Mouse (Mus musculus) thymus, adult 2 months (tissue): Measurements from ENCODE around the gene Rab43. TPM values are rescaled to one million over a fixed set of nuclear protein-coding genes. Genes with fewer than 3 reads are reported as not detected.

Experiments
- DNase-seq: peaks from one replicate; pipeline ENCODE4 v3.0.0; 2021
- H3K27ac ChIP-seq: fragments of 200-500 bp; 2 replicates; pipeline ENCODE4 v1.5.1; 2012; ENCODE audit warnings: low read length, control low read depth; ENCODE audit not compliant: control insufficient read depth, insufficient read depth
- H3K27me3 ChIP-seq: fragments of 200-500 bp; 2 replicates; pipeline ENCODE4 v1.6.1; 2012; ENCODE audit warnings: mild to moderate bottlenecking, low read length, moderate library complexity, mixed read lengths; ENCODE audit not compliant: control insufficient read depth, insufficient read depth
- H3K36me3 ChIP-seq: fragments of 200-500 bp; 2 replicates; pipeline ENCODE4 v1.6.1; 2012; ENCODE audit warnings: mild to moderate bottlenecking, low read length, moderate library complexity; ENCODE audit not compliant: control insufficient read depth, insufficient read depth
- H3K4me1 ChIP-seq: fragments of 200-500 bp; replicated peaks from 2 replicates; pipeline ENCODE4 v1.6.1; 2012; ENCODE audit warnings: low read length; ENCODE audit not compliant: control insufficient read depth, insufficient read depth
- H3K4me3 ChIP-seq: fragments of 200-500 bp; 2 replicates; pipeline ENCODE4 v1.5.1; 2012; ENCODE audit warnings: mild to moderate bottlenecking, low read length, control low read depth, moderate library complexity; ENCODE audit not compliant: control insufficient read depth, insufficient read depth
- CTCF ChIP-seq: fragments of 200-500 bp; IDR thresholded peaks from 2 replicates; pipeline ENCODE4 v1.5.1; 2012; ENCODE audit warnings: mild to moderate bottlenecking, control low read depth, low read length, moderate library complexity, borderline replicate concordance; ENCODE audit not compliant: control insufficient read depth, poor library complexity, insufficient read depth; ENCODE audit errors: extremely low read depth
- POLR2A ChIP-seq: fragments of 200-500 bp; IDR thresholded peaks from 2 replicates; pipeline ENCODE4 v1.6.1; 2012; ENCODE audit warnings: mild to moderate bottlenecking, low read length, control low read depth, moderate library complexity; ENCODE audit not compliant: control insufficient read depth, poor library complexity, insufficient read depth; ENCODE audit errors: extremely low read depth
- WGBS: fragments of 180-500 bp; shearing (Covaris S2); methylation state at CpG from one replicate; pipeline ENCODE4 v1.1.7; 2018; 5-methylcytosine and 5-hydroxymethylcytosine counted together
- polyA plus RNA-seq: library from polyadenylated mRNA; depleted of rRNA; stranded (reverse); fragments of >200 nt; gene quantifications from 2 replicates; pipeline ENCODE4 v1.2.3, GENCODE M21; 2012

Gene Rab43
- polyA plus RNA-seq, 1 experiment, result 56.0 TPM

- TF ChIP-seq POLR2A (peak; percentile 47; the same call in 1 of the 2 replicates), CTCF (0 out of 2 replicates have a peak, but pooled peaks have one; percentile 19)
- peak; percentile 84 for DNase-seq
- Histone ChIP-seq H3K36me3 (peaks cover 25% of the 10 kb centered on the region), H3K4me1 (peaks cover 2% of the 10 kb centered on the region; the same call in 1 of the 2 replicates), H3K27ac (peak within 1 kb of the TSS; percentile 86), H3K4me3 (peak within 1 kb of the TSS; percentile 78), H3K27me3 (no peaks in the 10 kb centered on the region)
- WGBS, result under 1% methylated on average over 46 of the region's 46 CpGs
Observed at GRCm38 (mm10) chr6:87838551-87839197, 26.7 kb upstream of the Rab43 start, which contains the start of gene Isy1. Gene Isy1, minus strand, starts transcription at chr6:87838798.

- no peak for DNase-seq
- Histone ChIP-seq H3K4me3 (no peak within 1 kb of the TSS), H3K36me3 (peaks cover 17% of the 10 kb centered on the region), H3K27me3 (no peaks in the 10 kb centered on the region), H3K27ac (no peak within 1 kb of the TSS), H3K4me1 (peaks cover 2% of the 10 kb centered on the region; the same call in 1 of the 2 replicates)
- no peak for TF ChIP-seq POLR2A
- no peak for TF ChIP-seq CTCF
- 95% methylated on average over 7 of the region's 7 CpGs for WGBS
Observed at GRCm38 (mm10) chr6:87835695-87836094, 23.7 kb upstream of the Rab43 start, which contains the start of gene Gm45140. Gene Gm45140, minus strand, starts transcription at chr6:87835795.

- no peak overlapping the region for H3K27ac ChIP-seq
- no peak overlapping the region for H3K4me3 ChIP-seq
- H3K4me1 ChIP-seq, result no peaks in the 10 kb centered on the region
- DNase-seq, result no peak
- WGBS, result 100% methylated on average over 2 of the region's 2 CpGs
- no peaks in the 10 kb centered on the region for H3K27me3 ChIP-seq
- TF ChIP-seq POLR2A (no peak), CTCF (no peak)
- peaks cover 70% of the 10 kb centered on the region for H3K36me3 ChIP-seq
Observed at GRCm38 (mm10) chr6:87820366-87820765, 8.4 kb upstream of the Rab43 start.

GRCm38 (mm10) chr6:87814486-87814885 is 2.5 kb upstream of the Rab43 start:
- no peak for DNase-seq
- 97% methylated on average over 5 of the region's 5 CpGs for WGBS
- Histone ChIP-seq H3K27ac (no peak overlapping the region), H3K4me1 (peaks cover 13% of the 10 kb centered on the region), H3K27me3 (no peaks in the 10 kb centered on the region), H3K36me3 (peaks cover 22% of the 10 kb centered on the region), H3K4me3 (no peak overlapping the region)
- TF ChIP-seq POLR2A, result no peak
- TF ChIP-seq CTCF, result no peak

DNA sequence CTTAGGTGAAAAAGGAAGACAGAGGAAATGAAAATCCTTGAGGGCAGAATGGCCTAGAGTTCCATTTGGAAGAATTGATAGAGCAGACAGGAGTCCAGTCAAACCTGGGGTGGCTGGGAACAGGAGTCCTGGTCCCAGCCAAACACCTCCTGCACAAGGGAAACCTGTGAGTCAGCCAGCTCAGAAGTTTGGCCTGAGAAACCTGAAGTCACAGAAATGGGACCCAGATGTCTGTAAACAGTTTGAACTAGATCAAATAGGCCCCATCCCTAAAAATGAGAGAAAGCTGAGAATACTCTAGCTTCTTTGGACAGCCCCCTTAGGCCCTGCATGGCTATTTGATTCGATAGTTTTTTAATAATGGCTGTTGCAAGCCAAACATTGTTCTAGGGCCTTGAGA is 692 bp upstream of the Rab43 start:
- Histone ChIP-seq H3K27me3 (no peaks in the 10 kb centered on the region), H3K27ac (no peak overlapping the region), H3K4me3 (no peak overlapping the region), H3K36me3 (peaks cover 4% of the 10 kb centered on the region; the same call in 1 of the 2 replicates), H3K4me1 (peaks cover 15% of the 10 kb centered on the region)
- DNase-seq, result no peak
- TF ChIP-seq POLR2A, result no peak
- TF ChIP-seq CTCF, result no peak
- 96% methylated on average over 1 of the region's 1 CpGs for WGBS

DNA sequence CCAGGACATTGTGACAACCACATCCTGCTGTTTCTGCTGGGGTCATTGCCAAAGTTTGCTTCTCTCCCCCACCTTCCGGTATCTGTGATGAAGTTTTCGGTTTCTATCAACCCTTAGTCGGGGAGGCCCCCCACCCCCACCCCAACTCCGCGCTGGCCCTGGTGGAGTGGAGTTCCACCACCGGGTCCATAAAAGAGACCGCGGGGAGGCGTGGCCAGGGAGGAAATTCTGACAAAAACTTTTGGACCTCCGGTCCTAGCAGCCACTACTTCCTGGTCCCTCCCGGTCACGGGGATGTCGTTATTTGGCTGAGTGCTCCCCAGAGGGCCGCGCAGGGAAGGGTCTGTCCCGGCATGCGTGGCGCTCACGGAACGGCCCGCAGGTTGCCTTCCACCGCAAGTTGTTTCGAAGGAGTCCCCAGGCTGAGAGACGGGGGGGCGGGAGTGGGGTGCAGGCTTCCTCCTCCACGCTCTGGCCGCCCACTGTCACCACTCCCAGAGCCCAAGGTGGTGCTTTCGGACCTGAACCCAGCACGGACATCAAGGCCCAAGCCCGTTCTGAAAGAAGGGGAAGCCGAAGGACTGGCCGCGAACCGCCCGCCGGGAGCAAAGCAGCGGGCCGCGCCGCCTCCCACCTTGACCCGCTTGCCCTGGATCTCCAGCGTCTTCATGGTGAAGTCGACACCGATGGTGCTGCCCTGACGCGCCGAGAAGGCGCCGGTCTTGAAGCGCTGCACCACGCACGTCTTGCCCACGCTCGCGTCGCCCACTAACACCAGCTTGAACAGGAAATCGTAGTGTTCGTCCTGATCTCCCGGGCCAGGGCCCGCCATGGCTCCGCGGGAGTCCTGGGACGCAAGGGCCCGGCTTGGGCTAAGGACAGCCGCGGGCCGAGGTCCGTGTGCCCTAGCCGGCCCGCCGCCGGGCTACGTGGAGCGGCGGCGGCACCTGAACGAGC is 973 bp downstream of the Rab43 start:
- H3K27ac ChIP-seq, result peak overlapping the region; percentile 4; the same call in 1 of the 2 replicates
- no peaks in the 10 kb centered on the region for H3K36me3 ChIP-seq
- peak overlapping the region; percentile 80 for H3K4me3 ChIP-seq
- H3K4me1 ChIP-seq, result peaks cover 15% of the 10 kb centered on the region
- 0 out of 2 replicates have a peak, but pooled peaks have one; percentile 24 for TF ChIP-seq CTCF
- no peak for TF ChIP-seq POLR2A
- H3K27me3 ChIP-seq, result no peaks in the 10 kb centered on the region
- WGBS, result under 1% methylated on average over 77 of the region's 77 CpGs
- DNase-seq, result peak; percentile 51
